ENCODE assay signal across 9 mouse cellular contexts in genomic region chr12:17770538-17770937, GRCm38 (mm10).
DNase-seq lines count a peak whose midpoint lies in the region; ATAC-seq and TF ChIP-seq lines count a peak whose summit lies in the region.
"Had no signal": no experiment of that assay in that cellular context is flagged by ENCODE, and none has a peak within 500 bp of the region (broad histone marks: within the 10 kb centered on the region; RNA-seq: fewer than 3 reads in every experiment).

No protein-coding gene starts in this region.

- no peak for TF ChIP-seq EP300 in liver, postnatal 0 days (IDR thresholded peaks at IDR 0.05; ENCODE audit: low read depth)

- H3K79me2 ChIP-seq in myocyte (ENCODE audit: control insufficient read depth, insufficient read depth), result peaks cover 38% of the 10 kb centered on the region

- H3ac ChIP-seq in myocyte (ENCODE audit: control insufficient read depth, insufficient read length), result no peak overlapping the region

- H3K27ac ChIP-seq in gastrocnemius, adult 2 months, result peak overlapping the region; percentile 58
- H3K27ac ChIP-seq in liver, postnatal 0 days (ENCODE audit: low read depth), result 0 out of 2 replicates have a peak overlapping the region, but pooled peaks have one; percentile 11
- no peak overlapping the region for H3K27ac ChIP-seq in limb, embryonic 15.5 days
- H3K27ac ChIP-seq: liver, embryonic 15.5 days had no signal

- DNase-seq in gastrocnemius, adult 2 months, result no peak
- DNase-seq in gastrocnemius, postnatal 36 days, result no peak
- DNase-seq in liver, postnatal 0 days, result no peak
- DNase-seq in liver, result no peak
- no peak for DNase-seq in left cerebral cortex, adult 9 months (ENCODE audit: low spot score in 2 of 2)
- no peak for DNase-seq in layer of hippocampus, postnatal 25 days (ENCODE audit: extremely low spot score in 1 of 2, low spot score in 1 of 2)

- no peaks in the 10 kb centered on the region for H3K27me3 ChIP-seq in liver, postnatal 0 days (ENCODE audit: insufficient read depth, low read length)
- H3K27me3 ChIP-seq in limb, embryonic 15.5 days, result no peaks in the 10 kb centered on the region
- no peaks in the 10 kb centered on the region for H3K27me3 ChIP-seq in myocyte (ENCODE audit: control insufficient read depth, insufficient read depth, insufficient read length)
- H3K27me3 ChIP-seq: liver, embryonic 15.5 days had no signal

- no peaks in the 10 kb centered on the region for H3K36me3 ChIP-seq in liver, postnatal 0 days (replicated peaks; ENCODE audit: insufficient read depth, low read length)
- no peaks in the 10 kb centered on the region for H3K36me3 ChIP-seq in limb, embryonic 15.5 days
- no peaks in the 10 kb centered on the region for H3K36me3 ChIP-seq in myocyte (ENCODE audit: control insufficient read depth, insufficient read depth)
- H3K36me3 ChIP-seq: liver, embryonic 15.5 days had no signal

- no peak overlapping the region for H3K9ac ChIP-seq in liver, postnatal 0 days (replicated peaks)
- H3K9ac ChIP-seq in limb, embryonic 15.5 days, result no peak overlapping the region
- H3K9ac ChIP-seq: liver, embryonic 15.5 days had no signal

- intact Hi-C loops in gastrocnemius, adult 2 months (cut with DNase I), result no loop called here
- intact Hi-C loops in gastrocnemius, postnatal 36 days (cut with DNase I), result no loop called here

- H3K4me1 ChIP-seq in liver, postnatal 0 days (ENCODE audit: insufficient read depth), result peaks cover 8% of the 10 kb centered on the region
- no peaks in the 10 kb centered on the region for H3K4me1 ChIP-seq in limb, embryonic 15.5 days

- H3K4me2 ChIP-seq in liver, postnatal 0 days (ENCODE audit: low read depth, low read length), result no peak overlapping the region
- H3K4me2 ChIP-seq in limb, embryonic 15.5 days, result no peak overlapping the region
- H3K4me2 ChIP-seq in myocyte (ENCODE audit: low read depth), result peak overlapping the region; percentile 40
- H3K4me2 ChIP-seq: liver, embryonic 15.5 days had no signal

- ATAC-seq in liver, postnatal 0 days, result peak; percentile 25; the same call in 1 of the 2 replicates
- ATAC-seq in limb, embryonic 15.5 days (ENCODE audit: insufficient number of reproducible peaks, low FRiP score, low TSS enrichment, low read depth), result 0 out of 2 replicates have a peak, but pooled peaks have one; percentile 40

- TF ChIP-seq POLR2A in myocyte (IDR thresholded peaks at IDR 0.05; ENCODE audit: insufficient read length, low read depth), result no peak

- WGBS in liver, postnatal 0 days (ENCODE audit: insufficient replicate concordance), result 48% methylated on average over 2 of the region's 2 CpGs
- WGBS in limb, embryonic 15.5 days, result 10% methylated on average over 2 of the region's 2 CpGs

- no peak for TF ChIP-seq CTCF in gastrocnemius, adult 2 months (IDR thresholded peaks at IDR 0.05)
- no peak for TF ChIP-seq CTCF in liver, postnatal 0 days (IDR thresholded peaks at IDR 0.05; ENCODE audit: low read depth)

- H3K4me3 ChIP-seq in gastrocnemius, adult 2 months, result no peak overlapping the region
- H3K4me3 ChIP-seq in liver, postnatal 0 days (ENCODE audit: low read depth, low read length), result no peak overlapping the region
- H3K4me3 ChIP-seq in limb, embryonic 15.5 days, result no peak overlapping the region
- no peak overlapping the region for H3K4me3 ChIP-seq in myocyte
- H3K4me3 ChIP-seq: liver, embryonic 15.5 days had no signal

- no peaks in the 10 kb centered on the region for H3K9me3 ChIP-seq in liver, postnatal 0 days (ENCODE audit: low read length)
- H3K9me3 ChIP-seq in limb, embryonic 15.5 days, result no peaks in the 10 kb centered on the region
- H3K9me3 ChIP-seq: liver, embryonic 15.5 days had no signal

TF ChIP-seq in myocyte, 11 proteins besides CTCF, POLR2A, EP300 and RAD21:
- TF ChIP-seq USF1 (IDR thresholded peaks at IDR 0.05; ENCODE audit: low read depth), result no peak
- peak; percentile 85 for TF ChIP-seq TCF12 (IDR thresholded peaks at IDR 0.05; ENCODE audit: insufficient read depth, poor library complexity, severe bottlenecking)
- TF ChIP-seq MYOG (IDR thresholded peaks at IDR 0.05; ENCODE audit: control insufficient read depth in 1 of 3, insufficient read depth in 1 of 3, insufficient read length in 2 of 3, low read depth in 2 of 3), result peak; percentile 63 to 94 (median 71)
- TF ChIP-seq MYOD1 (IDR thresholded peaks at IDR 0.05; ENCODE audit: control insufficient read depth in 1 of 3, insufficient read length in 2 of 3, low read depth in 2 of 3), result peak in 2 of 3 experiments; percentile 80 to 92
- peak; percentile 59 for TF ChIP-seq TCF3 (IDR thresholded peaks at IDR 0.05; ENCODE audit: insufficient read length, low read depth)
